Mouse (Mus musculus): ENCODE results near the gene Card9.

The Card9 gene

DNA sequence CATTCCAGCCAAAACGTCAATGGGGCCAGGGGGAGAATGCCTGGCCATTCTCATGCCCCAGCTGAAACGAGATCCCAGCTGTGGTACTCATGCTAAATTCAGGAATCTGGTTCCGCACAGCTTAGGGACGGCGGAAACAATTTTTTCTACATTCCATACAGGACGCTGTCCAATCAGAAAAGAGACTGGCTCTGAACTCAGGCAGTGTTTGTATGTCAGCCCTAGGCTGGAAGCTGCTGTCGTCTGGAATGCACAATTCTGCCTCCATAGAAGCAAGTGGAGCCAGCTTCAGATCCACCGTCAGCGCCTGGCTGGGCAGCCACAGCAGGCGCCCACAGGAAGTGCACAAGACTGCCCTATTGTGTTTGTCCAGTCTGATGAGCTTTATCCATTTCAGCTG is 51.0 kb downstream of the Card9 start:
- DNase-seq (ENCODE audit: inconsistent age in 2 of 2, low spot score in 1 of 2): no peak

DNA sequence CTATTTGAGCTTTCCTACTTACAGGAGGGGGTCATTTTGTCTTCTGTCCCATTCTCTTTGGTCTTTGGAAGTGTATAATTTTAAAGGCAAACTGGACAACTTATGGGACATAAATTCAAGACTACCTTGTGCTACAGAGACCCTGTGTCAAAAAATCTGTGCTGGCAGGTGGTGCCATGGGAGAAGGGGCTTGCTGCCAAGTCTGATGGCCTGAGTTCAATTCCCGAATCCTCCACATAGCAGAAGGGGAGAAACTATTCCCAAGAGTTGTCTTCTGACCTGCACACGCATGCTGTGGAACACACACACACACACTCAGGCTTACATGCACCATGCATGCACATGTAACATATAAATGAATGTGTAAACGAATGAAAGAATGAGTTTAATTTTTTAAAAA is 54.0 kb downstream of the Card9 start:
- DNase-seq (ENCODE audit: inconsistent age in 2 of 2, low spot score in 1 of 2): no peak

DNA sequence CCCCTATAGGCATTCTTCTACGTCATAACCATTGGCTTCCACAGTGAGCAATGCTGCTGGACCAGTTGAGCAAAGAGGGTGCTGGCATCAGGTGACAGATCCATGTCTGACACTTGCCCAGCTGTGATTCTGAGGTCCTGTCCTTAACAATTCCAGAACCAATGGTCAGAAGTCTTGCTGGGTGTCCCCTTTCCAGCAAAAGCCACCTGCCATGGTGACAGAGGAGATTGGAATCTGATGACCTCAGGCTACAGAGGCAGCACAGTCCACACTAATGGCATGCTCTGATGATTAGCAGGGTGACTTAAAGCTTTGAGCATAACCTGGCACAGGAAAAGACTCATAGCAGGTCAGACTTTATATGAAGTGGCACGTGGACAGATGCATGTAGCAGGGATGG is 55.2 kb downstream of the Card9 start:
- DNase-seq (ENCODE audit: inconsistent age in 2 of 2, low spot score in 1 of 2): no peak

DNA sequence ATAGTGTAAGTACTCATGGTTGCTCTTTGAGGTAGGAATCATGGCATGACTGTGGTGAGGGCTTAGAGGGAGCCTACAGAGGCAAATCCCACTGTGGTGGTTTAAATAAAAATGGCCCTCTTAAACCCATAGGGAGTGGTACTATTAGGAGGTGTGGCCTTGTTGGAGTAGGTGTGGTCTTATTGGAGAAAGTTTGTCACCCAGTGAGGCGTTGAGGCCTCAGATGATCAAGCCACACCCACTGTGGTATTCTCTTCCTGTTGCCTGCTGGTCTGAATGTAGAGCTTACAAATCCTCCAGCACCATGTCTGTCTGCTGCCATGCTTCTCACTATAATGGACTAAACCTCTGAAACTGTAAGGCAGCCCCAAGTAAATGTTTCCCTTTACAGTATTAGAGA is 56.0 kb downstream of the Card9 start:
- no peak for DNase-seq (ENCODE audit: inconsistent age in 2 of 2, low spot score in 1 of 2)

Measured in adrenal gland, adult (tissue).